Mouse (Mus musculus) cortical plate, adult 2 months (tissue): ENCODE measurements around the gene Sppl2c.

Experiments
- CTCF ChIP-seq: fragments of 200-500 bp; IDR thresholded peaks from 2 replicates; pipeline ENCODE4 v1.5.1; 2011; ENCODE audit warnings: mild to moderate bottlenecking, control low read depth, low read length; ENCODE audit not compliant: insufficient read depth; ENCODE audit errors: extremely low read depth
- POLR2A ChIP-seq: fragments of 200-500 bp; IDR thresholded peaks from 2 replicates; pipeline ENCODE4 v1.6.1; 2011; ENCODE audit warnings: mild to moderate bottlenecking, low read length, control low read depth; ENCODE audit not compliant: insufficient read depth; ENCODE audit errors: extremely low read depth

GRCm38 (mm10) chr11:104164257-104164656 is 21.9 kb upstream of the Sppl2c start:
- TF ChIP-seq CTCF: no peak
- TF ChIP-seq POLR2A: no peak
